Mouse (Mus musculus) liver, embryonic 14.5 days (tissue): ENCODE results near the gene Cstf3. TPM values are rescaled to one million over a fixed set of nuclear protein-coding genes. Genes with fewer than 3 reads are reported as not detected.

Experiments
- ATAC-seq: fragments of 200-750 bp; cut with Nextera tagmentation; 2 replicates; pipeline ENCODE4 v1.8.0; 2017; ENCODE audit warnings: moderate number of reproducible peaks, mild to moderate bottlenecking, moderate library complexity; ENCODE audit not compliant: insufficient read depth
- DNase-seq, 3 experiments: peaks; one replicate each; pipeline ENCODE4 v3.0.0-alpha.2; 2012 to 2013; ENCODE audit warnings: low read depth in 3 of 3, low spot score in 3 of 3
- H3K27ac ChIP-seq: fragments of 300-500 bp; sonication (generic); 2 replicates; pipeline ENCODE4 v1.5.1; 2014; ENCODE audit warnings: moderate library complexity, mild to moderate bottlenecking, control low read depth, inconsistent platforms
- H3K27me3 ChIP-seq: fragments of 300-500 bp; sonication (generic); 2 replicates; pipeline ENCODE4 v1.6.1; 2014; ENCODE audit warnings: mild to moderate bottlenecking, low read length, moderate library complexity; ENCODE audit not compliant: control insufficient read depth, insufficient read depth
- H3K36me3 ChIP-seq: fragments of 300-500 bp; sonication (generic); replicated peaks from 2 replicates; pipeline ENCODE4 v1.6.1; 2014; ENCODE audit warnings: low read depth; ENCODE audit not compliant: control insufficient read depth, insufficient read depth
- H3K4me1 ChIP-seq, 2 experiments: fragments of 200-500 bp in 1 of 2; fragments of 300-500 bp in 1 of 2; sonication (generic) in 1 of 2; replicated peaks; 2 replicates each; pipeline ENCODE4 v1.6.1; 2012 to 2014; ENCODE audit warnings: antibody characterized with exemption in 1 of 2, inconsistent platforms in 1 of 2, low read length in 1 of 2; ENCODE audit not compliant: control insufficient read depth in 2 of 2, insufficient read depth in 2 of 2
- H3K4me2 ChIP-seq: fragments of 300-500 bp; sonication (generic); 2 replicates; pipeline ENCODE4 v1.6.1; 2014; ENCODE audit warnings: low read depth, mild to moderate bottlenecking, control low read depth, moderate library complexity
- H3K4me3 ChIP-seq, 2 experiments: fragments of 200-500 bp in 1 of 2; fragments of 300-500 bp in 1 of 2; sonication (generic) in 1 of 2; 2 replicates each; pipeline ENCODE4 v1.5.1; 2012 to 2014; ENCODE audit warnings: low read depth in 2 of 2, low read length in 2 of 2, mild to moderate bottlenecking in 2 of 2, control low read depth in 1 of 2, inconsistent platforms in 1 of 2, moderate library complexity in 1 of 2; ENCODE audit not compliant: insufficient read depth in 1 of 2
- H3K9ac ChIP-seq: fragments of 300-500 bp; sonication (generic); replicated peaks from 2 replicates; pipeline ENCODE4 v1.6.1; 2014; ENCODE audit warnings: mild to moderate bottlenecking, control low read depth, moderate library complexity
- H3K9me3 ChIP-seq: fragments of 300-500 bp; sonication (generic); 2 replicates; pipeline ENCODE4 v1.6.1; 2016; ENCODE audit warnings: low read length, mixed read lengths; ENCODE audit not compliant: control insufficient read depth
- CTCF ChIP-seq: IDR thresholded peaks from 2 replicates; pipeline ENCODE4 v1.5.1; 2016; ENCODE audit warnings: antibody characterized with exemption, low read depth, control low read depth
- EP300 ChIP-seq: IDR thresholded peaks from 2 replicates; pipeline ENCODE4 v1.6.1; 2016; ENCODE audit warnings: antibody characterized with exemption, low read depth
- WGBS: fragments of 180-500 bp; shearing (Covaris S2); extraction: QIAGEN DNeasy Blood & Tissue Kit; methylation state at CpG from one replicate; pipeline ENCODE4 v1.1.7; 2014; ENCODE audit not compliant: insufficient replicate concordance; 5-methylcytosine and 5-hydroxymethylcytosine counted together
- polyA plus RNA-seq, 2 experiments: library from polyadenylated mRNA; depleted of rRNA in 1 of 2; stranded (reverse) in 1 of 2; unstranded in 1 of 2; fragments of >200 nt; fragmentation: Nextera tagmentation in 1 of 2; extraction: Ambion mirVana in 1 of 2; gene quantifications; 2 replicates each; pipeline versions ENCODE4 v1.2.1 to v1.2.3; 2012 to 2014

Gene Cstf3
- polyA plus RNA-seq, 2 experiments = 14.5 to 20.1 TPM

- DNase-seq (no peak), ATAC-seq (no peak)
- no peak overlapping the region for H3K4me2 ChIP-seq
- WGBS = 76% methylated on average over 4 of the region's 4 CpGs
- H3K36me3 ChIP-seq = no peaks in the 10 kb centered on the region; the same call in 1 of the 2 replicates
- peaks cover 0 to 3% of the 10 kb centered on the region in 2 experiments; a peak in 1 of 4 replicates for H3K4me1 ChIP-seq
- no peak overlapping the region for H3K9ac ChIP-seq
- H3K9me3 ChIP-seq = no peaks in the 10 kb centered on the region
- no peak overlapping the region for H3K27ac ChIP-seq
- no peak overlapping the region for H3K4me3 ChIP-seq
- H3K27me3 ChIP-seq = no peaks in the 10 kb centered on the region
- no peak for TF ChIP-seq CTCF
- TF ChIP-seq EP300 = no peak
Measured at GRCm38 (mm10) chr2:104615985-104616711, 25.8 kb downstream of the Cstf3 start.

DNA sequence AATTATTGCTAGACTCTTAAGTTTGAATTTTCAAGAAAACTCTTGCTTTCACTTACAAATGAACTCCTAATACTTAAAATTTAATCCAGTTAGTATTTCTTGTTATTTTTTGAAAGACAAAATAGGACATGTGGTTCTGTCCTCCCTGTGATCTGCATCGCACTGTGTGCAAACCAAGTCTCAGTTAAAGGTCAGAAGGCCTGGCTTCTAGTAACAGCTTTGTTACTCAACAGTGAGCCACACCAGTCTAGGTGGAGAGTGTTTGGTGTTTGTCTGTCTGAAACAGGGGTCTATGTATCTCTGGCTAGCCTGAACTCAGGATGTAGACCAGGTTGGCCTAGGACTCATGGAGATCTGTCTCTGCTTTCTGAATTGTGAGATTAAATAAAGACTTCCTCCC lies 68.3 kb downstream of the Cstf3 start:
- Histone ChIP-seq H3K36me3 (peaks cover 19% of the 10 kb centered on the region), H3K27me3 (no peaks in the 10 kb centered on the region), H3K9me3 (no peaks in the 10 kb centered on the region), H3K27ac (no peak overlapping the region), H3K4me2 (no peak overlapping the region), H3K9ac (no peak overlapping the region), H3K4me3 (no peak overlapping the region), H3K4me1 (peaks cover 0 to 5% of the 10 kb centered on the region in 2 experiments; a peak in 2 of 4 replicates)
- WGBS = 83% methylated on average over 1 of the region's 1 CpGs
- TF ChIP-seq CTCF = no peak
- no peak for DNase-seq
- ATAC-seq = no peak

- Histone ChIP-seq H3K4me3 (no peak overlapping the region), H3K36me3 (peaks cover 13% of the 10 kb centered on the region), H3K27me3 (no peaks in the 10 kb centered on the region), H3K9ac (no peak overlapping the region), H3K4me1 (peaks cover 0 to 5% of the 10 kb centered on the region in 2 experiments; a peak in 2 of 4 replicates), H3K4me2 (no peak overlapping the region), H3K9me3 (no peaks in the 10 kb centered on the region), H3K27ac (no peak overlapping the region)
- TF ChIP-seq EP300 (no peak), CTCF (no peak)
- DNase-seq = no peak
- peak; percentile 62 for ATAC-seq
- 73% methylated on average over 8 of the region's 8 CpGs for WGBS
Measured at GRCm38 (mm10) chr2:104663372-104664100, 73.2 kb downstream of the Cstf3 start.

GRCm38 (mm10) chr2:104669122-104669804 lies 78.9 kb downstream of the Cstf3 start:
- Histone ChIP-seq H3K9ac (no peak overlapping the region), H3K4me1 (peaks cover 4 to 5% of the 10 kb centered on the region in 2 experiments), H3K27me3 (no peaks in the 10 kb centered on the region), H3K9me3 (no peaks in the 10 kb centered on the region), H3K4me2 (no peak overlapping the region), H3K27ac (no peak overlapping the region), H3K4me3 (no peak overlapping the region), H3K36me3 (peaks cover 6% of the 10 kb centered on the region; the same call in 1 of the 2 replicates)
- ATAC-seq = no peak
- DNase-seq = no peak
- TF ChIP-seq EP300 = no peak
- peak; percentile 47 for TF ChIP-seq CTCF
- WGBS = 68% methylated on average over 6 of the region's 6 CpGs

DNA sequence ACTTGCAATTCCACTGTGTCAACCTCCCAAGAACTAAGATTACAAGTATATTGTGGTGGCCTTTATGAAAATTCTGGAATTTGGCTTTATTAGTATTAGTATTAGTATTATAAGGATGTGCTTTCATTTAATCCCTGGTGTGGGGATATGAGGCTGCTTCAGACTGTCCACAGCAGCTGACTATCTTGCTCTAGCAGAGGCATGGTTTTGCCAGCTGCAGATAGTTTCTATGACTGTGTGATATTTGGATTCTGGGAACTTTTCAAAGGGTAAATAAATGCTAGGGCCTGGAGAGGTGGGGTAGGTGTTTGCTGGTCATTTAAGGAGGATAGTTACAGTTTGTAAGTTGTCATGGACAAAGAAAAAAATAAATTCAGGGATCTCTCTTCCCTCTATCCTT lies 81.4 kb downstream of the Cstf3 start:
- Histone ChIP-seq H3K4me2 (no peak overlapping the region), H3K4me3 (no peak overlapping the region), H3K4me1 (peaks cover 4 to 5% of the 10 kb centered on the region in 2 experiments), H3K27me3 (no peaks in the 10 kb centered on the region), H3K27ac (no peak overlapping the region), H3K9ac (no peak overlapping the region), H3K9me3 (no peaks in the 10 kb centered on the region), H3K36me3 (no peaks in the 10 kb centered on the region)
- DNase-seq (no peak), ATAC-seq (no peak)
- TF ChIP-seq EP300 (no peak), CTCF (no peak)
